Mouse (Mus musculus) brain, embryonic 14.5 days (tissue): ENCODE measurements around the gene Rasa1.

Experiments
- CTCF ChIP-seq: fragments of 200-500 bp; IDR thresholded peaks from 2 replicates; pipeline ENCODE4 v1.5.1; 2012; ENCODE audit warnings: inconsistent platforms, mild to moderate bottlenecking, moderate library complexity, borderline replicate concordance; ENCODE audit not compliant: insufficient read depth, insufficient read length; ENCODE audit errors: extremely low read depth
- POLR2A ChIP-seq: fragments of 200-500 bp; IDR thresholded peaks from 2 replicates; pipeline ENCODE4 v1.6.1; 2012; ENCODE audit warnings: mild to moderate bottlenecking, inconsistent platforms, borderline replicate concordance; ENCODE audit not compliant: poor library complexity, insufficient read depth, insufficient read length, severe bottlenecking; ENCODE audit errors: extremely low read depth

- TF ChIP-seq POLR2A (no peak), CTCF (no peak)
Observed at GRCm38 (mm10) chr13:85218656-85219055, 70.3 kb downstream of the Rasa1 start.
